Mouse (Mus musculus) megakaryocyte, embryonic 14.5 days (primary cell): ENCODE measurements around the gene Fmnl1.

ENCODE experiments used
- FLI1 ChIP-seq: IDR thresholded peaks from 2 replicates; pipeline ENCODE4 v1.6.1; 2012; ENCODE audit warnings: low read length, inconsistent platforms, mixed read lengths
- GATA1 ChIP-seq: IDR thresholded peaks from 3 replicates; pipeline ENCODE4 v1.6.1; 2012; ENCODE audit warnings: mixed read lengths, low read length, inconsistent platforms, borderline replicate concordance

- no peak for TF ChIP-seq GATA1
- no peak for TF ChIP-seq FLI1
Measured at GRCm38 (mm10) chr11:103181911-103182310, 11.0 kb downstream of the Fmnl1 start.
